Mouse (Mus musculus) thymus, postnatal 0 days (tissue): ENCODE measurements around the gene Pigm. TPM values are rescaled to one million over a fixed set of nuclear protein-coding genes. Genes with fewer than 3 reads are reported as not detected.
A peak's percentile ranks its signal among the peaks of the same experiment; 100 is the strongest.

Experiments used
- DNase-seq: peaks from one replicate; pipeline ENCODE4 v3.0.0-alpha.2; 2015; ENCODE audit warnings: low spot score
- polyA plus RNA-seq: library from polyadenylated mRNA; unstranded; fragments of >200 nt; fragmentation: Nextera tagmentation; extraction: Ambion mirVana; gene quantifications from 2 replicates; pipeline ENCODE4 v1.2.1, GENCODE M21; 2015

Pigm gene
- polyA plus RNA-seq, result 5.6 and 6.5 TPM in 2 replicates

DNA sequence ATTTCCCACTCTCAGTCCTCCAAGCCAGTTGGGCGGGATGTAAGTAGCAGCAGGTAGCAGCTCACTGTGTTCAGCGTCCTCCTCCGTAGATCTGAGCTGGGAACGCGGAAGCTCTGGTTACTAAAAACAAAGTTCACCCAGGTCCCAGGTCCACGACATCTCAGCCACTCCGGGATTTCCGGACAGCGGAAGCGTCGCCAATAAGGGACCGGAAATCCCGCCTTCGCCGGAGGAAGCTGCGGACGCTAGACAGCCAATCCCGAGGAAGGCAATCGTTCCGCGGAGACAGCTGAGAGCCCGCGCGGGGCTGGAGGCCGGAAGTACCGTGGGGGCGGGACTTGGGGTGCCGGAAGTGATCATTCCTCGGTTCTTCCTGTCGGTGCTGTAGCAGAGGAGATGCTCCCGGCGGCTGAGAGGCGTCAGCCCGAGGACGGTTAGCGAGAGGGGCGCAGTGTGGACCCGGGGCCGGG lies at the start of gene Pigm:
Gene Pigm, plus strand, starts transcription at position 349 of the 470 bp plus-strand sequence.
- peak; percentile 99 for DNase-seq

DNA sequence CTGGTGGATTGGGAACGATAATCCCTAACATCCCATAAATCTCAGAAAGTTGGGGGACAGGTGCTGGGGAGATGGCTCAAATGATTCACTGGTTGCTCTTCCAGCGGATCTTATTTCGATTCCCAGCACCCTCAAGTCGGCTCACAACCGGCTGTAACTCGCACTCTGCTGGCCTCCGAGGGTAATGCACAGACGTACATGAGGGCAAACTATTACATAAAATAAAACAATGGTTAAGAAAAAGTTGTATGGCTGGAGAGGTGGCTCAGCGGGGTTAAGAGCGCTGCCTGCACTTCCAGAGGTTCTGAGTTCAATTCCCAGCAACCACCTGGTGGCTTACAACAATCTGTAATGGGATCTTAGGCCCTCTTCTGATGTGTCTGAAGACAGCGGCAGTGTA lies 49.7 kb upstream of the Pigm start:
- DNase-seq, result no peak

DNA sequence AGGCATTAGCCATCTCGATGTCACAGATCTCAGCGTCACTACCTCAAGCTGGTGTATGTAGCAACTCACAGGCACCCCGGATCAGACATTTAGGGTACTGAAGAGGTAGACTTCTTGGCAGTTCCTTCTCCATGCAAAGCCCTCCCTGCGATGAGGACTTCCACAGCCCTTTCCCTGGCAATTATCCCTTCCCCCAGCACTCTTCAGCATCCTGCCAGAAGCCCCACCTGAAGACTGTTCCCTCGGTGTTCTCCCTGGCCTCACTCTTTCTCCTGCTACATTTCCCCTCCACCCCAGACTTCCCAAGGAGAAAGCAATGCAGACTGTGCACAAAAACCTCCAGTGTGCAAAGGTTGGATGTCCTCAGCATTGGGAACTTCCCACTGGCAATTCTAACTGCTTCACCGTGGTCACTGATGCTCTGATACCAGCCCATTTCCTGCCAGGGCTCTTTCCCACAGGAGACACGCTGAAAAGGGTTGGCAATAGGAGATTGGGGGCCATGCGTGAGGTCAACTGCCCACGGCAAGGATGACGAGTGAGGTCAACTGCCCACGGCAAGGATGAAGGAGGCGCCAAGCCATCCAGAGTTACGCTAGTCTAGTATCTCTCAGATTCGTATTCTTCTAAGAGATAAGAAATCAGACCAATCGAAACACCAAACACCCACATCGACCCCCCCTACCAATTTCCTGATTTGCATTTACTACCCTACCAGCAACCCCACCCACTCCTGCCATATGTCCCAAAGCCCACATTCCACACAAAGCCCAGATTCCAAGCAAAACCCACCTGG lies 48.9 kb upstream of the Pigm start:
- DNase-seq, result no peak

DNA sequence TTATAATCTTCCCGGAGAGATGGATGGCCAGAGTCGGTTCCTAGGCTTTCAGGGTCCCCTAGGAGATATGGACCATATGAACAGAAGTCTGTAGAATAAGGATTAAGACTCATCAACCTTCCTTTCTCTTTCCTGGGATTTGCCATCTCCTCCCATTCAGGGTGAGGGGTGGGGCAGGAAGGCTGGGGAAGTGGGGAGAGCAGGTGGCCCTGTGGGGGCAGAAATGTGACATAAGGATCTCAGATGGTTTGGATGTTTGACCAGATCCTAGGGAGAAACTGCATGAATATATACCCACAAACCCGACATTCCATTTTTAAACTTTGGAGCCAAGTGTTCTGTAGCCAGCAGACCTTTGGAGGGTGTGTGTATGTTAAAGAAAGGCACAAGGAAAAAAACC lies 48.3 kb upstream of the Pigm start:
- DNase-seq, result no peak

- DNase-seq, result no peak
Observed at GRCm38 (mm10) chr1:172328461-172328860, 47.9 kb upstream of the Pigm start.

- DNase-seq, result no peak
Observed at GRCm38 (mm10) chr1:172329131-172329530, 47.2 kb upstream of the Pigm start, which contains the start of gene Kcnj9. TSS of gene Kcnj9 (minus strand) at chr1:172329318.

- DNase-seq, result no peak
Observed at GRCm38 (mm10) chr1:172329616-172330015, 46.7 kb upstream of the Pigm start.

GRCm38 (mm10) chr1:172331422-172331947 lies 44.9 kb upstream of the Pigm start:
- DNase-seq, result no peak

- no peak for DNase-seq
Observed at GRCm38 (mm10) chr1:172332925-172333324, 43.4 kb upstream of the Pigm start.

- DNase-seq, result no peak
Observed at GRCm38 (mm10) chr1:172333512-172333911, 42.8 kb upstream of the Pigm start.

DNA sequence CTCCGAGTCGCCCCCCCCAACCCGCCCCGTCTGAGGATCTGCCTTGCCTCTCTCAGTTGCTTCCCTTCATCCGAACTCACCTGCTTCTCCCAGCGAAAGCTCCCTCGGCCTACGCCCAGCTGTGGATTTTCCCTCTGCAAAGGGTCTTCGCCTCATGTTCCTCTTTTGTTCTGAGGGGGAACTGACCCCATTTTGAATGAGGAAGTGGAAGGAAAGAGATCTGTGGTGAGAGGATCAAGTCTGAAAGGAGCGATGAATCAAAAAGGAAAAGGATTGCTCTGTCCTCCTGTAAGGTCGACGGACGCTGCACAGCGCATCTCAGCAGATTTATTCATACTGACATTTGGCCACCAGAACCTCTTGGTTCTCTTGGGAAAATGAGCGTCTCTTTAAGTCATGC lies 40.5 kb upstream of the Pigm start:
- DNase-seq, result no peak

GRCm38 (mm10) chr1:172337411-172338185 lies 38.7 kb upstream of the Pigm start:
- DNase-seq, result no peak

DNA sequence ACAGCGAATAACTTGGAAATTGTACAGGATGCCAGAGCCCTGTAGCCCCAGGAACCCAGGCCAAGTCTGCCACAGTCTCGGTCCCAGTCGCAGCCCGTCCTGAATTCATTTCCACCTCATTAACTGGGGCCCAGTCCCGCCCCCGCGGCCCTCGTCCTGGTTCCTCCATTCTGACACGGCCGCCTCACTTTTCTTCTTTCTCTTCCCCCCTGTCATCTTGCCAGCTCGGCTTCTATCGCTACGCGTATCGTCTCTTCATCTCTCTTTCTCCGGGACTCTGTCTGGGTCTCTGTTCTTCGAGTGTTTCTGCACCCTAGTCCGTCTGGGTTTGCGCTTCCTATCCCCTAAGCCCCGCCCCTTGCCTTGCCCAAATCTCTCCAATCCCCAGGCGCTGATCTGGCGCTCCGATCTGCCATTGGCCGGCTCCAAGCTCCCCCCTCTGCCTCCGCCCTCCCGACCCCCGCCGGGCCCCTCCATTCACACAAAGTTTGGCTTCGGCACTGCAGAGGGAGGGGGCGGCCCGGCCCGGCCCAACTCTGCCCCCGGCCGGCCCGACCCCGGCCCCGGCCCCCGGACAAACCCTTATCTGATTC lies 35.5 kb upstream of the Pigm start, which contains the start of gene Kcnj10:
Gene Kcnj10, plus strand, starts transcription at position 482 of the 593 bp plus-strand sequence.
- DNase-seq, result peak; percentile 81

DNA sequence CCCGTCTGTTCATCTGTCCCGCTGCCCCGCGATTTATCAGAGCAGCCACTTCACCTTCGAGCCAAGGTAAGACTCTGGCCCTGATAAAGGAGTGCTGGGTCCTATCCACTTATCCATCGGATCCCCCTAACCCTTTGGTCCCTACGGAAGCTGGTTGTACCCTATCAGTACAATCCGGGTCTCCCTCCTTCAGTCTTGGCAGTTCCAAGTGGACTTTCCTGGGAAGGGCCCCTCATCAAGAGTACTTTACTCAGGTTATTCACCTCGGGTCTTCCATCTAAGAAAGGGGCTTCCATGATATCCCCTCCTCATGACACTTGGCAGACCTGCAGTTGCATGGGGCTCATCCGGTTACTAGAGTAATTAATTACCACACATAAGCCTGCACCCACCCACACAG lies 35.0 kb upstream of the Pigm start:
- no peak for DNase-seq

GRCm38 (mm10) chr1:172342729-172343128 lies 33.6 kb upstream of the Pigm start:
- DNase-seq, result no peak

GRCm38 (mm10) chr1:172343914-172344313 lies 32.4 kb upstream of the Pigm start:
- DNase-seq, result no peak

- no peak for DNase-seq
Observed at GRCm38 (mm10) chr1:172344820-172345219, 31.5 kb upstream of the Pigm start.

- DNase-seq, result no peak
Observed at GRCm38 (mm10) chr1:172346707-172347106, 29.6 kb upstream of the Pigm start.

- no peak for DNase-seq
Observed at GRCm38 (mm10) chr1:172347382-172347781, 29.0 kb upstream of the Pigm start.

- no peak for DNase-seq
Observed at GRCm38 (mm10) chr1:172349504-172349903, 26.8 kb upstream of the Pigm start.
